Mouse (Mus musculus) adrenal gland, postnatal 4 days (tissue): ENCODE results near the gene Nnat. TPM values are rescaled to one million over a fixed set of nuclear protein-coding genes. Genes with fewer than 3 reads are reported as not detected.

Experiments
- DNase-seq, 2 experiments: peaks; one replicate each; pipeline ENCODE4 v3.0.0; 2021 to 2022; ENCODE audit warnings: low spot score in 2 of 2, mixed read lengths in 2 of 2
- long read RNA-seq, 2 experiments: library from polyadenylated mRNA; stranded (forward); transcript quantifications; one replicate each; pipeline ENCODE4 v2.0.0; 2021
- total RNA-seq, 2 experiments: library from RNA; stranded (reverse); gene quantifications; 2 replicates each; pipeline ENCODE4 v1.2.3; 2021

The Nnat gene
- total RNA-seq, result 100 to 1,000 TPM; 380 to 391 TPM
- long read RNA-seq, experiment 1, transcript Nnat-202 (3 exons, 1,213 nt), result major isoform, 79 of 246 reads
- long read RNA-seq, experiment 1, transcript Nnat-205 (2 exons, 1,146 nt), result minor isoform, 21 of 246 reads
- long read RNA-seq, experiment 1, partial matches to known transcripts, result 124 of 246 reads
- long read RNA-seq, experiment 1, other reads (novel, unspliced or antisense), result 12 of 246 reads
- long read RNA-seq, experiment 2, transcript Nnat-202 (3 exons, 1,213 nt), result major isoform, 115 of 294 reads
- long read RNA-seq, experiment 2, transcript Nnat-203 (2 exons, 599 nt), result minor isoform, 5 of 294 reads
- long read RNA-seq, experiment 2, transcript Nnat-205 (2 exons, 1,146 nt), result minor isoform, 24 of 294 reads
- long read RNA-seq, experiment 2, partial matches to known transcripts, result 1 of 294 reads
- long read RNA-seq, experiment 2, other reads (novel, unspliced or antisense), result 138 of 294 reads

GRCm38 (mm10) chr2:157559858-157560257 lies at the start of gene Nnat:
Nnat (plus strand) TSS chr2:157560078.
- no peak for DNase-seq

- DNase-seq, result no peak
Observed at GRCm38 (mm10) chr2:157512859-157513258, 47.0 kb upstream of the Nnat start.

- DNase-seq, result no peak
Observed at GRCm38 (mm10) chr2:157513737-157514208, 46.1 kb upstream of the Nnat start.

DNA sequence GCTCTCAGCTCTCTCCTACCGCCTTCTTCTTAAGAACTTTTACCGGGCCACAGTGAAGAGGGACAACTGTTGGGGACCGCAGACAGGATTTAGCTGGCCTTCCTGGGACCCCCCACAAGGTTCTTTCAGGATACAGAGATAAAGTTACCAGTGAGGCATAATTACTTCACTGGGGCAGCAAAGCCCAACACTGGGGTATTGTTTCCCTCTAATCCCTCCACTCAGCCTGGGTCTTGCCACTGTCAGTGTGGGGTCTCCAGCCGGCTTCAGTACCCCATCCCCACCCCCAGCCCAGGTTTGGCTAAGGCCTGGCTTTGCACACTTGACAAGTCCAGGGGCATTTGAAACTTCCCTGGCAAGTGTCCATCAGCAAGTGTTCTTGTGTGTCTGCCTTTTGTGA lies 45.5 kb upstream of the Nnat start:
- no peak for DNase-seq

- no peak for DNase-seq
Observed at GRCm38 (mm10) chr2:157517526-157517925, 42.4 kb upstream of the Nnat start.

- DNase-seq, result no peak
Observed at GRCm38 (mm10) chr2:157518451-157518850, 41.4 kb upstream of the Nnat start.

DNA sequence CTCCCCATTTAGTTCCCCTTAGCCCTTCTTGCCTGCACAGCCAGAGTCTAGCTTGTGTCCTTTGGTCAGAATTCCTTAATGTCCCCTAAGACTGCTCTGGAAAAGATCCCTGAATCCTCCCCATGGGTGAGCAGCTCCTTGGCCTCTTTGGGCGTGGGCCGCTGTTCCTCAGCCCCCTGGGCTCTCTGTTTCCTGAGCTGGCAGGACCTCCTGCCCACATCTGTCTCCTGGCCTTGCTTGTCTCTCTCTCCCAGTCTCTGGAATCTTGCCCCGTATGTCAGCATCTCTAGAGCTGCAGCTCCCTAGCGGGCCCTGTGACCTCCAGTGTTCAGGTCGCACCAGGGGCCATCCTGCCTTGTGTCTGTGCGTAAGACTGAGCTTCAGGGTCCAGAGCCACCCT lies 40.4 kb upstream of the Nnat start:
- DNase-seq, result no peak

- no peak for DNase-seq
Observed at GRCm38 (mm10) chr2:157520496-157520895, 39.4 kb upstream of the Nnat start.

DNA sequence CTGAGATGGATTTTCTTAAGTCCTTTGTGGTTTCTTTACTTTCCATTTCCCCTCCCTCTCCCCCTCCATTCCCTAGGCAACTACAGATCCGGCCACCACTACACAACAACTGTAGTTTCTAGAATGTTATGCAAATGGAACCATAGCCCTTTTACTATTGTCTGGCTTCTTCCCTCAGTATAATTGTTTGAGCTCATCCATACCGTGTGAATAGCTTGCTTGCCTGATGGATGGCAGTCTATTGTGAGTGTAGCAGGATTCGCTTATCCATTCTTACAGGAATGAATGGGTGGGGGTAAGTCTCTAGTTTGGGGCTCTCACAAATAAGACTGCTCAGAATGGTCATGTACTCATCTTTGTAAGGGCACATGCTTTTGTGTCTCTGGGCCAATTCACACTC lies 37.3 kb upstream of the Nnat start:
- no peak for DNase-seq

GRCm38 (mm10) chr2:157530056-157530955 lies 29.6 kb upstream of the Nnat start:
- no peak for DNase-seq

DNA sequence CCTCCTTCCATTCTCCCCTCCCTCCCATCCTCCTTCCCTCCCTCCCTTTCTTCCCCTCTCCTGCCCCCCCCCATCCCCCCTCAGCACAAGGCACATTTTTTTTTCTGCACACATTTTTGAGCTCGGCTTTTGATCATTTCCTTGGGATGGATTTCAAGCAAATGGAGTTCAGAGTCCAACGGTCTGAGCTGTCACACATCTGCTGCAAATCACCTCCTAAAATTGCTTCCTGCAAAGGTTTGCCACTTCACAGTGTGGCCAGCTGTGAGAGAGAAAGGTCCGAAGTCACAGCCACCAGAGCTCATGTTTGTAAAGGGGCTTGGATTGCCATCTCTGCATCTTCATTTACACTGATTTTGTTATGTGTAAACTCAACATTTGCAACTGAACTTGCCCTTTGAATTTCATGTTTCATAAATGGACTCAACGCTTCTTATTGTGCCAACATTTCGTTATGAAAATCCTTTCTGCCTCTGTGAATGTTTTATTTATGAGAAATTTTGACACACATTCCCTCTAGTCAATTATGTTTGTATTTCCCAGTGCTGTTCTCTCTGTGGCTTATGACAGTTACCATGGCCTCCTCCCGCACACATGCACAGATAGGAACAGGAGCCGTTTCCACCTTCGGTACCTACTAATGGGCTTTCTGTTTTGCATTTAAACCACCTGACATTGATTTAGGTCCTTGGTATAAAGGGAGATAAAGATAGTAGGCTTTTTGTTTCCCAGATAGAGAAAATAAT lies 28.0 kb upstream of the Nnat start:
- no peak for DNase-seq

GRCm38 (mm10) chr2:157534163-157534562 lies 25.7 kb upstream of the Nnat start:
- no peak for DNase-seq

DNA sequence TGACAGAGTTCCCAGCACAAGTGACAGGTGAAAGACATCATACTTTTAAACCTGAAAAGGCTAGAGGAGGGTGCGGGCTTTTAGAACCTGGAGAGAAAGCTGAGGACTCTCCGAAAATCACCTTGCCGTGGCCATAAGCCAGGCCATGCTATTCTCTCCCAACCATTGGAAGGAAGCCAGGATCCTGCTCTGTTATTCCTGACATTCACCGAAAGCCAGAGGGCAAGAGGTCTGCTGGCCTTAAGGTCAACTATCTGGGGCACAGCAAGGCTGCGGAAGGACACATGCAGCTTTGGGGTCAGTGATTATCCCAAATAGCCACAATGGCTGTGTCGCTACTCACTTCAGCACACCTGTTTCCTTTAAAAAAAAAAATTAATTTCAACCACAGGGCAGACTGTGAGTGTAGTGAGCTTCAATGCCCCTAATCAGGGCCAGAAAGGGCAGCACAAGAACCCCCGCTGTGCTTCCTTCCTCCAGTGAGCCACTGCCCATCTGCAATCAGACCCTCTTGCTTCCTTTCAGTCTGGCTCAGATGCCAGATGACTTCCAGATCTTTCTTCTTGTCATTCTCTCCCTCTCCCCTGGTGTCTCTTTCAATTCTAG lies 23.3 kb upstream of the Nnat start:
- DNase-seq, result no peak

DNA sequence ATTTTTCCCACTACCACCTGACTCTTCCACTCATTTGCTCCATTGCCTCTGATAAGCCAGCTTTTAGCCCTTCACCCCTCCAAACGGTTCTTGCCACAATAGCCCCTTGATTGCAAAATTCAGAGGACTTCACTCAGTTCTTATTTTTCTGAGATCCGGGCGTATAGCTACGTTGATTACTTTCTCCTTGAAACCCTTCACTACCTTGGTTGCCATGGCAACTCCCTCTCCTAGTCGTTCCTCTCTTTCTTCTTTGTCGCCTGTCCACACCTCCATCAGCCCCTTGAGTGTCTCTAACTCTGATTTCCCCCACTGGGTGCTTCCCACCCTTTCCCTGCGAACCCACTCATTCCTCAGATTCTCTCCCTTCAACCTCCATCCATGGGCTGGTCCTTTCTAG lies 22.8 kb upstream of the Nnat start:
- DNase-seq, result no peak

DNA sequence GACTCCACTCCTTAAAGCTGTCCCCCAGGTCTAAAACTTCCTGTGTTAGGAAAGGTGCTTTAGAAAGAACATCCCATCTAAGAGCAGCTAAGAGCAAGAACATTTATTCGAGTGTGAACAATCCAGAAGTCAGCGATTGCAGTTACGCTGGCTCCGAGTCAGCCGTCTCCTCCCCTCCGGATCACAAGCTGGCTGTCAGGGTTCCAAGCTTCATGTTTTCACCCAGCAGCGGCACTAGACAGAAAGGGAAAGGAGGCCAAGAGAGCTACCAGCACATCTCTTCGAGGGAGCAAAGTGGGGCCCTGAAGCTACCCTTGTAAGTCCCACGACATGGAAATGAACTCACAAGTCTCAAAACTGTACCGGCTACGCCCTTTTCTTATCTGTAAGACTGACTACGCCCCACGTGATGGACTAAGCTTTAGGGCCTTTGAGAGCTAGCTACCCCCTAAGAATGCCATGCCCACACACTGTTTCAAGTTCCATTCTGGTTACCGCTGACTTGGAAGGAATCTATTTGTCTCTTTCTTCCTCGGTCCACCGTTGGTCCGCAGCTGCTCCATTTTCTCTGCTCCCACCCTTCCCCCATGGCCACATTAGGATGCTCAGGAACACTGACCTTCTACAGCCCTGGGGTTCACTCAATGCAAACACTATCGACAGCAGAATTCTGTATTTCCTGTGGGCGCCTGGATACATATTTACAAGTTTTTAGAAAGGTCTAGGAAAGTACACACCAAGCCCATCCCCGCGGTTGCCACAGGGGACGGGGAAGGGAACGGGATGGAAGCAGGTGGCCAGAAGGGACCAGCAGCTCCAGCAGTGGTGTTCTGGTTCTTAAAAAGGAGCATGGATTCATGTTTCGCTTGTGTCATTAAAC lies 19.6 kb upstream of the Nnat start:
- DNase-seq, result no peak

- no peak for DNase-seq
Observed at GRCm38 (mm10) chr2:157540953-157541569, 18.8 kb upstream of the Nnat start.

- no peak for DNase-seq
Observed at GRCm38 (mm10) chr2:157541631-157542030, 18.2 kb upstream of the Nnat start.

GRCm38 (mm10) chr2:157542415-157542814 lies 17.5 kb upstream of the Nnat start:
- DNase-seq, result no peak

- no peak for DNase-seq
Observed at GRCm38 (mm10) chr2:157544333-157544888, 15.5 kb upstream of the Nnat start.
